Mouse (Mus musculus) urinary bladder, adult 18-20 months (tissue): ENCODE data around the gene Scn3b.
A peak's percentile ranks its signal among the peaks of the same experiment; 100 is the strongest.

Experiments used
- DNase-seq, 2 experiments: peaks; one replicate each; pipeline ENCODE4 v3.0.0; 2022; ENCODE audit warnings: low spot score in 2 of 2, mixed read lengths in 2 of 2

Scn3b gene

GRCm38 (mm10) chr9:40316865-40317660 is 48.0 kb downstream of the Scn3b start:
- DNase-seq, result no peak

GRCm38 (mm10) chr9:40317735-40318134 is 48.7 kb downstream of the Scn3b start:
- DNase-seq, result no peak

GRCm38 (mm10) chr9:40318771-40319170 is 49.8 kb downstream of the Scn3b start:
- no peak for DNase-seq

- DNase-seq, result no peak
Measured at GRCm38 (mm10) chr9:40320405-40320804, 51.4 kb downstream of the Scn3b start.

- DNase-seq, result peak; percentile 34 to 81
Measured at GRCm38 (mm10) chr9:40320879-40321667, 52.1 kb downstream of the Scn3b start.

- no peak for DNase-seq
Measured at GRCm38 (mm10) chr9:40321668-40322003, 52.6 kb downstream of the Scn3b start.

- no peak for DNase-seq
Measured at GRCm38 (mm10) chr9:40322372-40322771, 53.4 kb downstream of the Scn3b start.

GRCm38 (mm10) chr9:40323171-40323570 is 54.2 kb downstream of the Scn3b start:
- no peak for DNase-seq

GRCm38 (mm10) chr9:40323773-40324172 is 54.8 kb downstream of the Scn3b start:
- no peak for DNase-seq

GRCm38 (mm10) chr9:40324232-40324792 is 55.3 kb downstream of the Scn3b start:
- no peak for DNase-seq

GRCm38 (mm10) chr9:40324826-40325225 is 55.8 kb downstream of the Scn3b start:
- no peak for DNase-seq

- no peak for DNase-seq
Measured at GRCm38 (mm10) chr9:40326260-40326915, 57.4 kb downstream of the Scn3b start.

- DNase-seq, result peak; percentile 78 to 83
Measured at GRCm38 (mm10) chr9:40330609-40331382, 61.8 kb downstream of the Scn3b start.

GRCm38 (mm10) chr9:40331411-40332286 is 62.6 kb downstream of the Scn3b start:
- no peak for DNase-seq

GRCm38 (mm10) chr9:40332326-40332725 is 63.3 kb downstream of the Scn3b start:
- DNase-seq, result no peak

- DNase-seq, result no peak
Measured at GRCm38 (mm10) chr9:40332731-40333648, 64.0 kb downstream of the Scn3b start.

- DNase-seq, result peak in 1 of 2 experiments; percentile 48
Measured at GRCm38 (mm10) chr9:40333649-40334396, 64.8 kb downstream of the Scn3b start.

GRCm38 (mm10) chr9:40334617-40335016 is 65.6 kb downstream of the Scn3b start:
- DNase-seq, result no peak

GRCm38 (mm10) chr9:40336701-40337100 is 67.7 kb downstream of the Scn3b start:
- DNase-seq, result no peak
